Mouse (Mus musculus) c-Kit-positive CD71-positive TER-119-negative erythroid progenitor cells, embryonic 14.5 days (primary cell): ENCODE measurements around the gene Etv6.

Experiments
- DNase-seq: peaks from one replicate; pipeline ENCODE4 v3.0.0-alpha.2; 2013; ENCODE audit warnings: low read depth

The Etv6 gene

DNA sequence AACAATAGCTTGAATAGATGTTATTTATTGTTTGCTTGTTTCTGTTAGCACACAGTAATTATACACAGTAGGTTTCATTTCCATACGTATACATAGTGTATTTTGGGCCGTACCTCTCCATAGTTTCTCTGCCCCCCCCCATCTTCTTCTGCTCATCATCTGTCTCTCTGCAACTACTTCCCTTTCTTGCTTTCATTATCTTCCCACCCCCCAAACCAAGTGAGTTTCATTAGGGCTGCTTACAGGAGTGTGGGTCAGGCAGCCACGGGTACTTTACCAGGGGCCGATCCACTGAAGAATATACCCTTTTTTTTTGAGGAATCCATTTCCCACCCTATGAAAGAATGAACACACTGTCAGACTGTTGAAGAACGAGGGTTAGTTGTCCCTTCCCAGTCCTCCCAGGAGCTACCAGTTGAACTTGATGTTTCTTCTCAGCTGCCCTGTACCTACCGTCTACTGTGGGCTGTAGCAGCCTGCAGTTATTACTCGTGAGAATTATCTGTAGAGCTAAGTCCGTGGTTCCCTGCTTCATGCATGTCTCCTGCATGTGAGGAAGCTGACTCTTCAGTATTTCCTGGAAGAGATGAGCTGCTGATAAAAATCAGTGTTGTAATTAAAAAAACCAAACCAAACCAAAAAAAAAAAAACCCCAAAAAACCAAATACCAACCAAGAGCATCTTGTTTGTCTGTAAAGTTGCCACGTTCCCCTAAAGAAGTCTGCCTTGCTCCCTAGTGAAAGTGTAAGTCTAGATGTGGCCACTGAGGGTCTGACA is 9.8 kb downstream of the Etv6 start:
- no peak for DNase-seq

DNA sequence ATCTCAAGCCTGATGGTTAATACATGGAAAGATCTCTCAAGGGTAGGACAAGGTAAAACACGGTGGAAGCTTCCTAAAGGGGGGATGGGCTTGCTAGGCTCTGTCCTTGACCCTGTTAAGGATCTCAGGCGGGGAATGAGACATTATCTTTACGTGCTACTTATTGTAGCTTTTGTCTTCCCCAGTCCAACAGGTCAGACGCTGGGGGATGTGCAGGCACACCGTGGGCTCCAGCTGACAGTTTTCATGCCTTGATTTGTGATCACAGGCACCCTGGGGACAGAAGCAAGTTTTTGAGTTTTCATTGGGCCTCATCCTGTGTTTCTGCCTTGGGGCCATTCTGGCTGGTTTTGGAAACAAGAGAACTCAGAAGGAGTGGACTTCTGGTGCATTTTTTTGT is 10.6 kb downstream of the Etv6 start:
- DNase-seq: no peak

DNA sequence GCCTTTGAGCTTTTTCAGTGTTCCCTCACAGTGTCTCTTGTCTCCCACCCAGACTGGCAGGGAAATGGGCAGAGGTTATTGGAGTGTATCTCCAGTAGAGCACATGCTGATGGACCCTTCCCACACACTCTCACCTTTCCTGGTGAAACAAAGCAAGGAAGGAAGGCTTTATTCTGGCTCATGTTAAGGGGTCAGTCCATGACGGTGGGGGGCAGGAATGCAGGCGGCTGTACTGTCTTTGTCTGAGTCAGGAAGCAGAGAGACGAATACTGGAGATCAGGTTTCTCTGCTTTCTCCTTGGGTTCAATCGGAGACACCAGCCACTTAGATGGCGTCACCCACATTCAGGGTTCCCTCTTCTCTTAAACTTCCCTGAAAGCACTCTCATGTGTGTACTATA is 11.7 kb downstream of the Etv6 start:
- no peak for DNase-seq

DNA sequence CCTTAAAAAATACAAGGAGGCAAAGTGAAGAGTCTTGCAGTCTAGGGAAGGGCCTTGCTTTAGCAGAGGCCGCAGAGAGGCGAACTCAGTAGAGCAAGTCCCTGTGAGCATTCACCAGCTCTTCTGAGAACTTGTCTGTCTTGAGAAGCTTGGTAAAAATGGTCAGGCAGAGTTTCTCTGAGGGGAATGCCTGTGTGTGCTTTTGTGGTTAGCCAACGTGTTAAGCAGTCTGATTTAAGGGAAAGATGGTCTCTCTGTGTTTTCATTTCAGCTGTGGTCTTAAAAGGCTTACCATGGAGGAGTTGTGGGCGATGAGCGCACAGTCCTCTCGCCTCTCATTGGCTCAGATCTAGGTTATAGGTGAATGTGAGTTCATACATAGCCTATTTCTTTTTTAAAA is 12.5 kb downstream of the Etv6 start:
- no peak for DNase-seq

DNA sequence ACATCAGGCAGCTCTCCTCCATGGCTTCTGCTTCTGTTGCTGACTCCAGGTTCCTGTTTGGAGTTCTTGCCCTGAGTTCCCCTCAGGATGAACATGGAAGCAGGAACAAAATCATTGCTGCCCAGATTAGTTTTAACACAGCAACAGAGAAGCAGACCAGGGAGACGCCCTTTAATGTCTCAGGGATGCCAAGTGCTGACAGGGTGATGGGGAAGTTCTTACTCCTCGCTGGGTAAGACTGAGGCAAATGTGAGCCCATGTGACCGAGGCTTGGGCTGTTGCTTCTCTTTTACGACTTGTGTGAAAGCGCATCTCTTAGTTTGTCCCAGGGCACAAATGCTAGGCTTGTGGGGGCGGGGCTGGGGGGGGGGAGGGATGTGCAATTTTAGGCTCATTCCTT is 13.5 kb downstream of the Etv6 start:
- DNase-seq: no peak

DNA sequence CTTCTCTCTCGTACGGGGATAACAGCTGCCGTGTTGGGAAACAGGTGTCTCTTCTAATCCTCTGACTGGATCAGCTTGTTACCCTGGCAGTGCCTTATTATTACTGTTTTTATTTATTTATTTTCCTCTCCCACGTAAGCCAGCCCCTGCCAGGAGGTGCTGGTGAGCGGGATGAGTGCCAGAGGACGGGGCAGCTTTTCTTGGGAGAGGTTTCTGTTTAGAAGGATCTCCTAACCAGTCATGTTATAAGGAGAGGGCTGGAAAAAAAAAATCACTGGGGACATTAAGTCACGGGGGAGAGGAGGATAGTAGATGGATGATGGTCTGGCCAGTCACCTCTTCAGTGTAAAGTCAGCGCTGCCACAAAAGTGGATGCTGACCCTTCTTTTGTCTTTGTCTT is 15.0 kb downstream of the Etv6 start:
- DNase-seq: no peak

DNA sequence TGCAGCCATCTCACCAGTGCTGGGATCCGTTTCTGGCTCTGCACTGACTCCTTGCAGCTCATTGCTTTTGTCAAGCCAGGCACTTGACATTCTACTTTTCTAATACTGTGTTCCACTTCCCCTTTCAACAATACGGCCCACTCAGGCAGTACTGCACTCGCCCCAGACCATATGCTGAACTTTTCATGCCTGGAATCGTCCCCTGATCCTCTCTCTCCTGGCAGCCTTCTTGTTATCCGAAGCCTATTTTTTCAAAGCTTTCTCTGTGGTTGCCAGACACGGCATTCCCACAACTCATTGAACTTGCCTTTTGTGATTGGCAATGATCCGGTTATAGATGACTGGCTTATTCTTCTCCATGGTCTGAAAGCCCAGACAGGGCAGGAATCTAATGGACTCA is 16.4 kb downstream of the Etv6 start:
- DNase-seq: no peak

DNA sequence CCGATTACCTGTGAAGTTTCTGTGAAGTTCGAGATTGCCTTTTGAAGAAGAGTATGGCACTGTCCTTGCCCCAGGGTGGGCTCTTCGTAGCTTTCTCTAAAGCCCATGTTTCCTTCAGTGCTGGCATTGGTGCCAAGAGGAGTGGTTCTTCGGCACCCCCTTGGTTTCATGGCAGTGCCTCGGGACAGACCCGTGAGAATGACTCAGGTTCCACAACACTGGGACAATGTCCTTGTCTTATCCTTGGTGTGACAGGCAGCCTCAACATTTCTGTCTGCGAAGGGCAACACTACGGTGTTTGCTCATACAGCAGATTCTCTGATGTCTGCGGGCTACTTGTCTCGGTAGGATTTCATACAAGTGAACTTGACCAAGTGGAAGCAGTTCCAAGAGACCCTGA is 17.6 kb downstream of the Etv6 start:
- DNase-seq: no peak

DNA sequence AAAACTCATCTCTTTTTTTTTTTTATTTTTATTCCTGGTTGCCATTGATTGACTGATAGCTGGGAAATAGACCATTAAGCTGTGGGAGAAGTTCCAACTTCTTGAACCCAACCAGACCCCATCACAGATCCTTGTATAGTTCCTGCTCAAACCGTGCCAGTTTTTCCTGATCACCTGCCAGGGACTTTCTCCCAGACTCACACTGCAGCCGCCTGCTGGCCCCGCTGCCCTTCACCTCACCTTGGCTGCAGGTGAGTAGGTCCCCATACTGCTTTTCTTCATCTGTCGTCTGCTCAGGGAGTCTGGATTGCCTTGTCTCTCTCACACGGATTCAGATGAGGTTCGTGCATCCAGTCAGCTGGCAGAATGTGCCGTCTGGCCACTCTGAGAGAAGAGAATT is 18.1 kb downstream of the Etv6 start:
- DNase-seq: no peak

DNA sequence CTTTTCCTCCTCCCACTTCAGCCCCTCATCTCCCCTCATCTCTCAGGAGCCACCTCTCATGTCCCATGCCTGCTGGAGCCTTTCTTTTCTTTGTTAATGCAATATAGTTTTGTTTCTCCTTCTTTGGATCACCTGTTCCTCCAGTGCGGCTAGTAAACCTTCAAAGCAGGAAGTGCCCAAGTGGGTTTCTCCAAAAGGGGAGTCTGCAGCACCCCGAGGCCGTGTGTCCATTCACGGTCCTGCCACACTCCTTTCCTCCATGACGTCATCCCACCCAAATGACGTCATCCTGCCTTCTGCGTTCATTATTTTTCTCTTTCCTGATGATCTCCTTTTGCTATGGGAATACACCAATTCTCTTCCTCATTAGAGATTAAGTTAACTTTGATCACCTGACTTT is 20.1 kb downstream of the Etv6 start:
- DNase-seq: no peak

DNA sequence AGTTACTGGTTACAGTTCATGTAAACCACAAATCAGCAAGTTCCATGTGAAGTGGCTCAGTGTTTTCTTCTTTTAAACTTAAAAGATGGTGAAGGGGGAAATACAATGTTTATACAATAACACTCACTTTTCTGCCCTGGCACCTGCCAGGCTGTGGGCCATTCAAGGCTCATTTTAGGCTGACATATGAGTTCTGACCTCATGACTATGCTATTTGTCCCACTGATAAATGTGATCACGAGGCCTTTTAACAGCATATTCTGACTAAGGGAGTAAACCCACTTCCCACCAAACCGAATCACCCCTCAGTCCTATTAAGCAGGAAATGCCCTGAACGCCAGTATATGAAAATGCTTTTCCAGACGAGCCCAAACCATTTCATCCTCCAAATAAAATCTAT is 23.0 kb downstream of the Etv6 start:
- DNase-seq: no peak

DNA sequence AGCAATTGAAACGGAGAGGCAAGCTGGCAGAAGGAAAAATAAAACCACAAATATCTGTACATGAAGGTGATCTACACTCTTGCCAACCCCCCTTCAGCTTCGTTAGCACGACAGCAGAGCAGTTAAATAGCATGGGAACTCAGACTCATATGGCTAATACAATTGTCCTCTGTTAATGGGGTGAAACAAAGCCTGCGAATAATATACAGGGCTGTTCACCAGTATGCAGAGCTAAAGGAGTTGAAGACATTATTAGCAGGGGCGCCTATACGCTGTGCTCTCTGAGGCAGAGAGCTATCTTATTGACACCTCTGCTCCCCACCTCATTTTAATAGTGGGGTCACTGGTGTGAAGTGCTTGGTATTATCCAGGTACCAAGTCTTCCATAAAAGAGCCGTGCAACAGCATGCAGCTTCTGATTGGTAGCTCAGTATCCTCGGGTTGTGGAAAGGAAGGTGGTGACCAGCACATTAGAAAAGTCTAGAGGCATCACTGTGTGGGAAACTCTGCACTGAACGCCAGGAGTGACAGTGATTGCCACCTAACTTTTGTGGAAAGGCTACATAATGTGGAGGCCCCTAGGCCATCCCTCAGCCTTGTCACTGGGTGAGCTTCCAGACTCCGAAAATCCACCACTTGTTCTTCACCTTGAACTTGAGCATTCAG is 23.5 kb downstream of the Etv6 start:
- no peak for DNase-seq

DNA sequence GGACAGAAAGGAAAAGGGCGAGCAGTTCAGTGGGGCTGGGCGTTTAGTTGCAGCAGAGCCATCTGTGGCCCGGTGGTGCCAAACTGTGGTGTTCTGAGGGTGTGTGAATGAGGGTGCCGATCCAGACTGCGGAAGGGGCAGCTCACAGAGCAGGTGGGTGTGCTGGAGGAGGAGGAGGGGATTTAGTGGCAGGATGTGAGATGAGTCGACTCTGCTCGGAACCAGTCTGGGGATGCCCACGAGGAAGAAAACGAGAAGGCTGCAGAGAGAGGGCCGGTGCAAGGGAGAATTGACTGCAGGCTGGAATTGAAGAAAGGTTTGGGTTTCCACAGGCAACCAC is 24.0 kb downstream of the Etv6 start:
- DNase-seq: no peak

DNA sequence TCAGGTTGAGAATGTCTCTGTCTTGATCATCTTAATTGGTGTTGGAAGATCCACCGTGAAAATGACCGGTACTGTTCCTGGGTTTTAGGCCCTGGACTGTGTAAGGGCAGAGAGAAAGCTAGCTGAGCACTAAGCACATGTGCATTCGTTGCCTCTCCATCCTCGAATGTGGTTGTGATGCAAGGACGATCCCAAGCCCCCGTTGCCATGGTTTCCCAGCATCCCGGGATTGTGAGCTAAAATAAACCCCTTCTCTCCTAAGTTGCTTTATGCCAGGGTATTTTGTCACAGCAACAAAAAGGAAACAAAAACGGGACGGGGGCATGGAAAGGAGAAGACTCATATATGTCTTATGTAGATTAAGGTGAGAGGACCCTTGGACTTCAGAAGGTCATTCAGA is 24.5 kb downstream of the Etv6 start:
- no peak for DNase-seq

DNA sequence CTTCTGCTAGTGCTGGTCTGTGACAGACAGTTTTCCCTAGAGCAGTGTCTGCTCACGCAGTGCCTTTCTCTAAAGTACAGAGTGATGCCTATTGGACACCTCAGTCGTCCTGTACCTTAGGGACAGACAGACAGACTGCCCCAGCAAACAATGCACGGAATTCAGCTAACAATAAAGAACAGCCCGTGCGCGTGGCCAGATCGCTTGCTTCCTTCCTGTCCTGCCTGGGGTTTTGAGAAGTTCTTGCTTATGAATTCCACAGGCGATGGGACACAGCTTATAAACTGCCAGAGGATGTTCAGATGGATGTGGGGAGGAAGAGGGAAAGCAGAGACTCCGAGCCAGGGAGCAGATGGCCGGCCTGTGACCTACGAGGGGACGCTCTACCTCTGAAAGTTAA is 25.3 kb downstream of the Etv6 start:
- DNase-seq: no peak

DNA sequence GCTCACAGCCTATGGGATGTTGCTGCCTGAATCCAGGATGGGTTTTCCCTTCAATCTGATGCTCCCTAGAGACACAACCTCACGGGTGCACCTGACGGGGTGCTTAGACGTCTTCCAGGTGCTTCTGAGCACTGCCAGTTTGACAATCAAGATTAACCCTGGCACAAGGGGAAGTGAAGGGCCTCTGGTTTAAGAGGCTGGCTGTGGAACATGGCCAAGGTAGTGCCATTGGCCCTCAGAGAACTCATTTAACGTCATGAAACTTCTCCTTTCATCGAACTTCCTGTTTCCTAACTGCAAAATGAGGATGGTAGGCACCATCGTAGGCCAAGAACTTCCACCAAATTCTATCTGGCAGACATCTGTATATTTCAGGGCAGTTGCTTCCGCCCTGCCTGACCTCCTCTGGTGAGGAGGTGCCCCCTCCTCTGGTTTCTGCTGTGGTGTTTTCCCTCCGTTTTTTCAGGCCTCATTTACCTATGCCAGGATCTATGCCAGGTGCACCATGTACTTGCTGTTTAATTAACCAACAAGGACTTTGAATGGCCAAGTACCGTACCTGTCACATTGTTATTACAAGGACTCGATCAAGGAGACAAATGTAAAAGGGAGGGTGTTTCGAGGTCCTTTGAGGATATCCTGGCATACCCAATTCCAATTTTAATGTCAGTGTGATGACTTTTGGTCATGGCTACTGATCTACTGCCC is 29.7 kb downstream of the Etv6 start:
- DNase-seq: no peak

DNA sequence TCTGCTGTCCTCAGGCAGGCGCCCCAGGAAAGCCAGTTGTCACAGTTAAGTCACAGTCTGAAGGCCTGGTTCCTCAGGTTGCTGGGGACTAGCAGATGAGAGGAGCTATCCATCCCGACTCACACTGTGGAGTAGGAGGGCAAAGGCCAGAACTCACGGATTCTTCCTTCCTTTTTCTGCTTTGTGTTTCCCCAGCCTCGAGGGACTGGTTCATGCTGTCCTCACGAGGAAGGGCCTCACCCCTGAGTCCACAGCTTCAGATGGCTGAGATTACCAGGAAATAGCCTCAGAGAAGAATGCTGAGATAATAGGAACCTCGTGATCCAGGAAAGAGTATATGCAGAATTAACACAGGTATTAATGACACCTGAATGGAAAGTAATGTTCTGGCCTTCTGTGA is 30.6 kb downstream of the Etv6 start:
- no peak for DNase-seq

DNA sequence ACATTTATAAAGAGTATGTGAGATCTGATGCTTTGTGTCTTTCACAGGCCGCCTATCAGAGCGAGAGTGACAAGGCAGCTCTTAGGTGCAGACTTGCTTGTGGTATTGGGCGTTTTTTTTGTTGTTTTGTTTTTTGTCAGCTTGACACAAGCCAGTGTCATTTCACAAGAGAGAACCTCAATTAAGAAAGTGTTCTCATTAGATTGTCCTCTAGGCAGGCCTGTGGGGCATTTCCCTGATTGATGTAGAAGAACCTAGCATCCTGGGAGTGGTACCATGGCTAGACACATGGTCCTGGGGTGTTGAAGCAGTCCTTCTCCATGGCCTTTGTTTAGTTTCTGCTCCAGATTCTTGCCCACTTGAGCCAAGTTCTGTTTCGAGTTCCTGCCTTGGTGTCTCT is 31.5 kb downstream of the Etv6 start:
- no peak for DNase-seq

DNA sequence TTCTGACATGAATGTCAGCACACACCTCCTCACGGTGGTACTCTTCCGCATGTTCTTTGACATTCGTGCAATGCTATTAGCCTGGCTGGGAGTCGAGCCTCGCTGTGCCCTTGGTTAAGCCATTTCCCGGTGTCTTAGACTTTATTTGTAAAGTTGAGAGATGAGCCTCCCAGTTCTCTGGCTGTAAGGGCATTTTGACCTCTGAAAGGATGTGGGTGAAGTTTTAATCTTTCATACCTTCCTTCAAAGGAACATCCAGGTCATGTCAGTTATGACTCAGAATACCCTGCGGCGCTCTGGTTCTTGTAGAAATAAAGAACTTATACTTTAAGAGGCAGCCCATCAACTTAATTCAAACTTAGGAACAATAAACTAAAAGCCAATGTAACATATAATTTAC is 32.0 kb downstream of the Etv6 start:
- no peak for DNase-seq

DNA sequence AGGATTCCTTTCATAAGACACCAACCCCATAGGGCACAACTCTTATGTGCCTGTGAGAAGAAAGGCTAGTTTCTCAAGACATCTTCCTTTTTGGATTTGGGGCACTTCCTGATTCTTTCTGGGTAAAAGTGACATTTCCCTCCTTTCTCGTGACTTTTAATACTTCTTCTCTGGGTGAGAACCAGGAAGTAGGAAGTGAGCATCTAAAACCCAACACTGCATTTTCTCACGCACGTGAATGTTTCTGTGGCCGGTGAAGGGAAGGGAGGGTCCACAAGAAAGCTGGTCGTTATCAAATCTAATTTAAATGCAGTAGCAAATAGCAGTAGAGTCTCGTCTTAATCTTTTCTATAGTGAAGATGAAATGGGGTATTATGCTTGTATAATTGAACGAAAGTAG is 36.9 kb downstream of the Etv6 start:
- DNase-seq: no peak

DNA sequence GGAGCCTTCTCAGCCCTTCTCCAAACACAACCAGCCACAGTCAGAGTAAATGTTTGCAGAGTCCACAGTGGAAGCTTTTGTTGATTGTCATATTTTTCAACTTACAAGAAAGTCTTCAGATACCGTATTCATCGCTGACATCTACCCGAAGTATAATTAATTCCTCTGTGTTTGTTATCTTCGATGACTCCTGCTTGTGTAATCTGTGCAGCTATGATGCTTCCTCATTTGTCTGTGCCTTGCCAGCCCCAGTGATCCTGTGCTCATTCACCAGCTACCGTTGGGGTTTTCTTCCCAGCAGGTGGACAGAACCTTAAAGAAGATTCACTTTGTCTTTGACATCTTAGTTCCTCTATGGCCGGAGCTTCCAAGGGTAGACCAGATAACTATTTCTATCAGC is 37.4 kb downstream of the Etv6 start:
- no peak for DNase-seq

DNA sequence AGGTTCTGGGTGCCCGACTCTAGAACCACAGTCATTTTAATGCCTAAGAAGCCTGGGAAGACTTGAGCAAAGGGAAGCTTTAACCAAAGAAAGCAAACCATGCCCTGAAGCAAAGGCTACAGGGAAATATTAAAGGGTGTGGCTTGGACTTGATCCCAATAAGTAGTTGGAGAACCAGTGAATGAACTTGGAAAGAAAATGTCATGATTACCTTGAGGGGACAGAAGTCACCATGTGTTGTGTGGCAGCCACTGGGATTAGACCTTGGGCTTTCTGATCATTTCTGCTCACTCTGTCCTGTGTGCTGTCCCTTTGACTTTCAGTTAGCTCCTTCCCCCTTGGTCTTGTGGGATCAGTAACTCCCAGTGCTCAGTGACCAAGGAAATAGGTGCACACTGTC is 38.9 kb downstream of the Etv6 start:
- no peak for DNase-seq

DNA sequence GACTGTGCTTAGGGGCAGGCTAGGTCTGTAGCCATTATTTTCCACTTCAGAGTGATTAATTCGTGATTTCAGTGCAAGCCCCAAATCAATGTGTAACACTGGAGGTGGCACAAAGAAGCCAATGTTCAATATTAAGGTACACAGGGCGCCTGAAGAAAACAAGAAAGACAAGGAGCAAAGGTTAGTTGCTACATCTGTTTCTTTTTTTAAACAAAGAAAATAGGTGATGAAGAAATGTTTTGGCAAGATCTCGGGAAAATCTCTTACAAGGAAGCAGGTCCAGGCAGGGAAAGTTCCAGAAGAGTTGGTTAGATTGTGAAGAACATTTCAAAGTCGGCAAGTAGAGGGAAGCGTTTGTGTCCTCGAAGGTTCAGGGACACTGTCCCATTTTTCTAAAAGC is 39.5 kb downstream of the Etv6 start:
- DNase-seq: no peak

DNA sequence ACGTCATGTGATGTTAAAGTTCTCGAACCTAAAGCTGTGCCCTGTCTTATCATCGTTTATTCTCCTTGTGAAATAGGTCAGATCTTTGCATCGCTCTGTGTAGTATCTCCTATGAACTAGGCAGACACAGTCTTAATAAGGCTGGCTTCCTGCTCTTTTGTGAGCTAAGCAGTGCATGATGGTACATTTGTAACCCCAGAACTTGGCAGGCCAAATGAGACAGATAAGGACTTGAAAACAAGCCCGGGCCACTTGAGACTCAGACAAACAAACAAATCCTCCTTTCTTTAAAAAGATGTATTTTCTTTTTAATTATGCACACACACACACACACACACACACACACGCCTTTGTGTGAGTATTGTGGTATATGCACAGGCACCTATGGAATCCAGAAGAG is 42.5 kb downstream of the Etv6 start:
- no peak for DNase-seq
